Mouse (Mus musculus): Measurements from ENCODE around the gene Slc25a38.

GRCm38 (mm10) chr9:120167826-120168225, 57.7 kb downstream of the Slc25a38 start:
- TF ChIP-seq CTCF (IDR thresholded peaks at IDR 0.05; ENCODE audit: low read depth, low read length) (no peak), POLR2AphosphoS5 (IDR thresholded peaks at IDR 0.05; ENCODE audit: insufficient replicate concordance, low read depth, low read length) (no peak), GATA2 (IDR thresholded peaks at IDR 0.05; ENCODE audit: borderline replicate concordance, low read depth, low read length) (no peak), GATA1 (IDR thresholded peaks at IDR 0.05; ENCODE audit: borderline replicate concordance, low read length) (no peak), TAL1 (conservative IDR thresholded peaks at IDR 0.05; ENCODE audit: low read depth, low read length) (no peak)

Data from G1E (cell line).